Mouse (Mus musculus) spleen, adult 2 months (tissue): ENCODE measurements around the gene Jade1. TPM values are rescaled to one million over a fixed set of nuclear protein-coding genes. Genes with fewer than 3 reads are reported as not detected.

Source experiments
- DNase-seq, 2 experiments: peaks; one replicate each; pipeline versions ENCODE4 v3.0.0 to v3.0.0-alpha.2; 2012 to 2021; ENCODE audit warnings: low spot score in 2 of 2, low read depth in 1 of 2
- H3K27ac ChIP-seq: fragments of 200-500 bp; 2 replicates; pipeline ENCODE4 v1.5.1; 2012; ENCODE audit warnings: low read length, inconsistent platforms; ENCODE audit not compliant: insufficient read depth
- H3K27me3 ChIP-seq: fragments of 200-500 bp; 2 replicates; pipeline ENCODE4 v1.6.1; 2012; ENCODE audit warnings: mild to moderate bottlenecking, moderate library complexity, low read length, inconsistent platforms; ENCODE audit not compliant: control insufficient read depth, insufficient read depth
- H3K36me3 ChIP-seq: fragments of 200-500 bp; 2 replicates; pipeline ENCODE4 v1.6.1; 2012; ENCODE audit warnings: mild to moderate bottlenecking, low read length, inconsistent platforms; ENCODE audit not compliant: control insufficient read depth, insufficient read depth
- H3K4me1 ChIP-seq: fragments of 200-500 bp; 2 replicates; pipeline ENCODE4 v1.6.1; 2011; ENCODE audit warnings: inconsistent platforms; ENCODE audit not compliant: control insufficient read depth, insufficient read depth, insufficient read length
- H3K4me3 ChIP-seq: fragments of 200-500 bp; 2 replicates; pipeline ENCODE4 v1.5.1; 2011; ENCODE audit warnings: mild to moderate bottlenecking, inconsistent platforms; ENCODE audit not compliant: insufficient read depth, insufficient read length; ENCODE audit errors: extremely low read depth
- CTCF ChIP-seq: fragments of 200-500 bp; IDR thresholded peaks from 2 replicates; pipeline ENCODE4 v1.5.1; 2011; ENCODE audit warnings: mild to moderate bottlenecking, inconsistent platforms; ENCODE audit not compliant: insufficient read depth, insufficient read length, insufficient replicate concordance; ENCODE audit errors: extremely low read depth
- POLR2A ChIP-seq: fragments of 200-500 bp; IDR thresholded peaks from 2 replicates; pipeline ENCODE4 v1.6.1; 2011; ENCODE audit warnings: low read depth, low read length, inconsistent platforms
- WGBS: fragments of 180-500 bp; shearing (Covaris S2); methylation state at CpG from one replicate; pipeline ENCODE4 v1.1.7; 2018; 5-methylcytosine and 5-hydroxymethylcytosine counted together
- polyA plus RNA-seq: library from polyadenylated mRNA; depleted of rRNA; stranded (reverse); fragments of >200 nt; gene quantifications from 2 replicates; pipeline ENCODE4 v1.2.3, GENCODE M21; 2012

Jade1 gene
- polyA plus RNA-seq, 1 experiment, result 11.3 TPM

GRCm38 (mm10) chr3:41604629-41605321 lies 49.2 kb downstream of the Jade1 start:
- H3K36me3 ChIP-seq, result peaks cover 26% of the 10 kb centered on the region
- TF ChIP-seq CTCF (no peak), POLR2A (no peak)
- no peaks in the 10 kb centered on the region; the same call in 1 of the 2 replicates for H3K4me1 ChIP-seq
- no peaks in the 10 kb centered on the region for H3K27me3 ChIP-seq
- no peak for DNase-seq
- WGBS, result 29% methylated on average over 12 of the region's 12 CpGs
- H3K4me3 ChIP-seq, result no peak overlapping the region
- H3K27ac ChIP-seq, result no peak overlapping the region

- H3K27ac ChIP-seq, result no peak overlapping the region
- H3K4me1 ChIP-seq, result no peaks in the 10 kb centered on the region; the same call in 1 of the 2 replicates
- 92% methylated on average over 13 of the region's 13 CpGs for WGBS
- no peaks in the 10 kb centered on the region for H3K27me3 ChIP-seq
- DNase-seq, result no peak
- TF ChIP-seq POLR2A (no peak), CTCF (no peak)
- peaks cover 29% of the 10 kb centered on the region for H3K36me3 ChIP-seq
- H3K4me3 ChIP-seq, result no peak overlapping the region
These were observed 50.2 kb downstream of the Jade1 start for GRCm38 (mm10) chr3:41605601-41606329.

DNA sequence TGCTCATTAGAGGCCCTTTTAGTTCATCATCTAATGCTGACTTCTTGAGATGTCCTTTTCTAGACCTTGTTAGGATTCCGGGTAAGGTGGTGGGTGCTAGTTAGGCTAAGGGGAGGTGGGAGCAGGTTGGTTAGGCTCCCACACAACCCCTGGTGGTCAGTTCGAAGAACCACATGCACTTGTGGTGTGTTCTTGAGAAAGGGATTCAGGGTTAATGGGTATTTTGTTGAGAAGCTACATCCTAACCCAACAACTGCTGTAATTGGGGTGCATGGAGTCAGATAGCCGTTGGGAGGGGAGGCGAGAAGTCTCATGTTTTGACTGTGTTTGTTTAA lies 50.8 kb downstream of the Jade1 start:
- H3K4me1 ChIP-seq, result no peaks in the 10 kb centered on the region; the same call in 1 of the 2 replicates
- WGBS, result 92% methylated on average over 4 of the region's 4 CpGs
- no peak for DNase-seq
- H3K27ac ChIP-seq, result no peak overlapping the region
- no peak for TF ChIP-seq POLR2A
- TF ChIP-seq CTCF, result no peak
- H3K36me3 ChIP-seq, result peaks cover 30% of the 10 kb centered on the region
- H3K4me3 ChIP-seq, result no peak overlapping the region
- H3K27me3 ChIP-seq, result no peaks in the 10 kb centered on the region

DNA sequence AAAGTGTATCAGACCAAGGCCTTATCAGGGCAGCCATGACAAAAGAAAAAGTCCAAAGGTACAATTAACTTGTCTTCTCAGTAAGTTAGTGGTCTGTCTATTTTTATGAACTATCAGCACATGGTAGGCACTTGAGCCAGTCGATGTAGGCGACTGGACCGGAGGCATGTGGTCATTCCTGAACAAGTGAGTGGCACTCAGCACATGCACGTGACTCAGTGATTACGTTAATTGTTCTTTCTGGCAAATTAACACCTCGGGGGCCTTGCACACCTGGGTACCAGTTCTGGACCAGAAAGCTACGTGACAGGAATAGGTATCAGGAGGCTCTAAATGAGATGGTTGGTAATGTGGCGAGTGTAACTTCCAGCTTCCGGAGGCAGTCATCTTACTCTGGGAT lies 51.5 kb downstream of the Jade1 start:
- DNase-seq, result no peak
- H3K27me3 ChIP-seq, result no peaks in the 10 kb centered on the region
- no peak for TF ChIP-seq POLR2A
- TF ChIP-seq CTCF, result no peak
- 98% methylated on average over 9 of the region's 9 CpGs for WGBS
- no peak overlapping the region for H3K27ac ChIP-seq
- H3K4me3 ChIP-seq, result no peak overlapping the region
- no peaks in the 10 kb centered on the region; the same call in 1 of the 2 replicates for H3K4me1 ChIP-seq
- peaks cover 31% of the 10 kb centered on the region for H3K36me3 ChIP-seq

GRCm38 (mm10) chr3:41607467-41607866 lies 51.9 kb downstream of the Jade1 start:
- peaks cover 33% of the 10 kb centered on the region for H3K36me3 ChIP-seq
- H3K4me3 ChIP-seq, result no peak overlapping the region
- H3K27me3 ChIP-seq, result no peaks in the 10 kb centered on the region
- H3K27ac ChIP-seq, result no peak overlapping the region
- WGBS, result 97% methylated on average over 8 of the region's 8 CpGs
- TF ChIP-seq CTCF (no peak), POLR2A (no peak)
- no peak for DNase-seq
- H3K4me1 ChIP-seq, result no peaks in the 10 kb centered on the region; the same call in 1 of the 2 replicates

DNA sequence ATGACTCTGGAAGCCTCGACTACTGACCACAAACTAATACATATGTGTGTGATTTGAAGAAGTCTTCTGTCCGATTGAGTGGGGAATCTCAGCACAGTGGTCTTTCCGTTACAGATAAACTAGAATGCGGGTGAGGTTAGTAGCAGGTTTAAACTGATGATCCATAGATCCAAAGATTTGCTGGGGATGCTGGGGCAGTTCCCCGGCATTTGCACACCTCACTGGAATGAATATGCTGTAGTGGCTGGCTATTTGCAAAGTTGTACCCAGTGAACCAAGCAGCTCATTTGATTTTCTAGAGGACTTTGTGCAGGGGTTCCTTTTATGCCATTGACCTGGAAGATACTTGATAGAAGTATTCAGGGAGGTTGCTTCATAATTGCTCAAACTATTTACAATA lies 53.5 kb downstream of the Jade1 start:
- Histone ChIP-seq H3K27me3 (no peaks in the 10 kb centered on the region), H3K27ac (no peak overlapping the region), H3K4me3 (no peak overlapping the region), H3K36me3 (peaks cover 47% of the 10 kb centered on the region), H3K4me1 (no peaks in the 10 kb centered on the region)
- no peak for DNase-seq
- WGBS, result 91% methylated on average over 5 of the region's 5 CpGs
- TF ChIP-seq POLR2A (no peak), CTCF (no peak)

GRCm38 (mm10) chr3:41612211-41612610 lies 56.7 kb downstream of the Jade1 start:
- Histone ChIP-seq H3K27ac (no peak overlapping the region), H3K4me3 (no peak overlapping the region), H3K36me3 (peaks cover 33% of the 10 kb centered on the region), H3K27me3 (no peaks in the 10 kb centered on the region), H3K4me1 (no peaks in the 10 kb centered on the region)
- DNase-seq, result no peak
- TF ChIP-seq POLR2A, result no peak
- no peak for TF ChIP-seq CTCF
- WGBS, result 95% methylated on average over 3 of the region's 3 CpGs
